Mouse (Mus musculus) retina, postnatal 7 days (tissue): ENCODE data around the gene Dnajb14.
"Not testable (repeated sequence)": the region's sequence is repeated elsewhere in the genome, so short reads cannot be mapped to it uniquely, and the experiment has no call there.

ENCODE experiments used
- DNase-seq: peaks from one replicate; pipeline ENCODE4 v3.0.0-alpha.2; 2012; ENCODE audit warnings: low read depth, low spot score

Gene Dnajb14

GRCm38 (mm10) chr3:137952225-137952913, 84.9 kb downstream of the Dnajb14 start:
- no peak for DNase-seq

- DNase-seq = peak; percentile 30
Observed at GRCm38 (mm10) chr3:137952914-137953880, 85.7 kb downstream of the Dnajb14 start.

GRCm38 (mm10) chr3:137954256-137954916, 86.9 kb downstream of the Dnajb14 start:
- no peak for DNase-seq

DNA sequence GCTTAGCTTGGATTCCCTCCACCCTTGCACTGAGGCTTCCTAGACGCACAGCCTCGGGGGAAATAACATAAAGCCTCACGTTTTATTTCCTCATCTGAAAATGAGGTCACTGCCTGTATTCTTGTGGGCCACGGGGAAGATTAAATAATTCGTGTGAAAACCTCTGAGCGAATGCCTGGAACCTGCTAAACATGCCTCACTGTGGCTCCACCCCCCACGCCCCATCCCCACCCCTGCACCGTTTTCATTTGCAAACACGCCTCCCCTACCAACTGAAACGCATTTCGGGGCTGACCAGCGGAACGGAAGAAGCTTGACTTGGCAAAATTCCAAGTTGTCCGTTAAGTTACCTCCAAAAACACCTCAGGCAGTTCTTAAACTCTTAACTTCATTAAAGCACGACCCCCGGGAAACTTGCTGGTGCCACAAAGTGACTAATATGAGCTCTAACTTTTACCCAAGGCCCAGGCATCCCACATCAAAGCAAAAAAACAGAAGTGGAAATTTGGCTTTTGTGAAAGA, 88.1 kb downstream of the Dnajb14 start:
- DNase-seq = no peak

DNA sequence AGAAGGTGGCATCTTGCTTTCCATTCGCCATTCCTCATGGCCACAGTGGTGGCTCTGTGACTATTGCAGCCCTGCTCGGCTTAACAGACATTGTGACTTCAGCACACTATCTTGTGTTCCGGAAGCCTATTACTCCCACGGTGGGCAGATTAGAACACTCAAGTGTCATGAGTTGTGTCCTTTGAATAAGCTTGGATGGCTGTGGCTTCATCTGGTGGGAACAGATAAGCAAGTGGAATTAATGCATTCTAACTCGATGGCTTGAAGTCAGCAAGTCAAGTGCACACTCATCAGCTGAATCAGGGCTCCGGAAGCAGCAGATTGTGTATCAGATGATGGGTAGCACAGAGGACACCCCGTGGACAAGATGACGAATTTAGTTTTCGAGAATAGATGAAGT, 90.4 kb downstream of the Dnajb14 start:
- no peak for DNase-seq

- no peak for DNase-seq
Observed at GRCm38 (mm10) chr3:137958352-137958751, 90.9 kb downstream of the Dnajb14 start.

DNA sequence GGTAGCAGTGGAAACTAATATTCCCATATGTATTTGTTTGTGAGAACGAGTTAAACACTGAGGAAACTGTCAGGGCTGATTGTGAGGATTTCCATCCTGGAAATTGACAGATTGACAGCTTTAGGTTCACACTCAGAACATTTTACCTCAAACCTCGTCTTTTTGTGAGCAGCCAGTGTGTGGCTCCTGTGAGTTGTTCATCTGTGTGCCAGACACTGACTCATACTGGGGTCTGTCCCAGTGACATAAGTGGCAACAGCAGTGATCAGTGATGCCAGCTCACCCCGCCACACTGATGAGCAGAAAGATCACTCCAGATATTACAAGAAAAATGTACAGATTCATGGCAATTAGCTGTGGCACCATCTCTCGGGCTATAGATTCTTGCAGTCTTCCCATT, 92.0 kb downstream of the Dnajb14 start:
- DNase-seq = no peak

GRCm38 (mm10) chr3:137961736-137962385, 94.4 kb downstream of the Dnajb14 start:
- no peak for DNase-seq

GRCm38 (mm10) chr3:137963508-137963907, 96.0 kb downstream of the Dnajb14 start:
- DNase-seq = no peak

DNA sequence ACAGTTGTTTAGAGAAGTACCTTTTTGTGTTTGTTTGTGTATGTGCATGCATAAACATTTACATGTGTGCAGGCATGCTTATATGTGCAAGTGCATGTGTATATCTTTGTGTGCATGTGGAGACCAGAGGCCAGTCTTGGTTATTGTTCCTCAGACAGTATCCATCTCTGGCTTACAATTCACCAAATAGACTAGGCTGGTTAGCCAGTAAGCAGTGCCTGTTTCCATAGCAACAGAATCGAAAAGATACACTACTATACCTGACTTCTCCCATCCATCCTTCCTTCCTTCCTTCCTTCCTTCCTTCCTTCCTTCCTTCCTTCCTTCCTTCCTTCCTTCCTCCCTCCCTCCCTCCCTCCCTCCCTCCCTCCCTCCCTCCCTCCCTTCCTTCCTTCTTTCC, 96.5 kb downstream of the Dnajb14 start:
- DNase-seq = not testable (repeated sequence)
